Mouse (Mus musculus) 416B (cell line): Measurements from ENCODE around the gene Myl7.
"Not testable (repeated sequence)": the region's sequence is repeated elsewhere in the genome, so short reads cannot be mapped to it uniquely, and the experiment has no call there.

ENCODE experiments used
- DNase-seq: peaks from one replicate; pipeline ENCODE4 v3.0.0; 2011; ENCODE audit warnings: low read depth

Gene Myl7

GRCm38 (mm10) chr11:5903844-5904243, 5.3 kb upstream of the Myl7 start:
- DNase-seq: no peak

GRCm38 (mm10) chr11:5902390-5902789, 3.8 kb upstream of the Myl7 start:
- no peak for DNase-seq

GRCm38 (mm10) chr11:5901950-5902349, 3.4 kb upstream of the Myl7 start:
- no peak for DNase-seq

GRCm38 (mm10) chr11:5901320-5901719, 2.7 kb upstream of the Myl7 start:
- no peak for DNase-seq

GRCm38 (mm10) chr11:5899286-5899685, 704 bp upstream of the Myl7 start:
- no peak for DNase-seq

GRCm38 (mm10) chr11:5897839-5898238, 743 bp downstream of the Myl7 start:
- no peak for DNase-seq

- no peak for DNase-seq
These were observed 1.4 kb downstream of the Myl7 start for GRCm38 (mm10) chr11:5897230-5897629.

- no peak for DNase-seq
These were observed 4.8 kb downstream of the Myl7 start for GRCm38 (mm10) chr11:5893807-5894206.

GRCm38 (mm10) chr11:5892810-5893368, 5.7 kb downstream of the Myl7 start:
- DNase-seq: no peak

- DNase-seq: no peak
These were observed 6.4 kb downstream of the Myl7 start for GRCm38 (mm10) chr11:5892151-5892591.

- DNase-seq: not testable (repeated sequence)
These were observed 10.0 kb downstream of the Myl7 start for GRCm38 (mm10) chr11:5888563-5888962.

GRCm38 (mm10) chr11:5887250-5887649, 11.3 kb downstream of the Myl7 start:
- no peak for DNase-seq

- DNase-seq: peak; percentile 72
These were observed 12.4 kb downstream of the Myl7 start for GRCm38 (mm10) chr11:5886187-5886586.

- DNase-seq: peak; percentile 78
These were observed 16.1 kb downstream of the Myl7 start for GRCm38 (mm10) chr11:5882518-5882917.

- peak; percentile 78 for DNase-seq
These were observed 18.7 kb downstream of the Myl7 start for GRCm38 (mm10) chr11:5879905-5880304.

- no peak for DNase-seq
These were observed 19.9 kb downstream of the Myl7 start for GRCm38 (mm10) chr11:5878661-5879060.

- peak; percentile 98 for DNase-seq
These were observed 20.6 kb downstream of the Myl7 start, which contains the start of gene Pold2 for GRCm38 (mm10) chr11:5877921-5878526. TSS of gene Pold2 (minus strand) at chr11:5878292.

- DNase-seq: no peak
These were observed 21.2 kb downstream of the Myl7 start for GRCm38 (mm10) chr11:5877421-5877820.

- DNase-seq: no peak
These were observed 25.4 kb downstream of the Myl7 start for GRCm38 (mm10) chr11:5873192-5873591.

- no peak for DNase-seq
These were observed 25.9 kb downstream of the Myl7 start for GRCm38 (mm10) chr11:5872707-5873106.

- DNase-seq: no peak
These were observed 28.5 kb downstream of the Myl7 start for GRCm38 (mm10) chr11:5870069-5870468.

- no peak for DNase-seq
These were observed 29.3 kb downstream of the Myl7 start for GRCm38 (mm10) chr11:5869331-5869730.

GRCm38 (mm10) chr11:5868324-5868723, 30.3 kb downstream of the Myl7 start:
- DNase-seq: no peak

- no peak for DNase-seq
These were observed 31.4 kb downstream of the Myl7 start for GRCm38 (mm10) chr11:5867196-5867595.
